Mouse (Mus musculus): Measurements from ENCODE around the gene Hspg2. TPM values are rescaled to one million over a fixed set of nuclear protein-coding genes. Genes with fewer than 3 reads are reported as not detected.

Gene Hspg2
- total RNA-seq, 2 experiments from 2014 or later = under 0.01 to 0.04 TPM

DNA sequence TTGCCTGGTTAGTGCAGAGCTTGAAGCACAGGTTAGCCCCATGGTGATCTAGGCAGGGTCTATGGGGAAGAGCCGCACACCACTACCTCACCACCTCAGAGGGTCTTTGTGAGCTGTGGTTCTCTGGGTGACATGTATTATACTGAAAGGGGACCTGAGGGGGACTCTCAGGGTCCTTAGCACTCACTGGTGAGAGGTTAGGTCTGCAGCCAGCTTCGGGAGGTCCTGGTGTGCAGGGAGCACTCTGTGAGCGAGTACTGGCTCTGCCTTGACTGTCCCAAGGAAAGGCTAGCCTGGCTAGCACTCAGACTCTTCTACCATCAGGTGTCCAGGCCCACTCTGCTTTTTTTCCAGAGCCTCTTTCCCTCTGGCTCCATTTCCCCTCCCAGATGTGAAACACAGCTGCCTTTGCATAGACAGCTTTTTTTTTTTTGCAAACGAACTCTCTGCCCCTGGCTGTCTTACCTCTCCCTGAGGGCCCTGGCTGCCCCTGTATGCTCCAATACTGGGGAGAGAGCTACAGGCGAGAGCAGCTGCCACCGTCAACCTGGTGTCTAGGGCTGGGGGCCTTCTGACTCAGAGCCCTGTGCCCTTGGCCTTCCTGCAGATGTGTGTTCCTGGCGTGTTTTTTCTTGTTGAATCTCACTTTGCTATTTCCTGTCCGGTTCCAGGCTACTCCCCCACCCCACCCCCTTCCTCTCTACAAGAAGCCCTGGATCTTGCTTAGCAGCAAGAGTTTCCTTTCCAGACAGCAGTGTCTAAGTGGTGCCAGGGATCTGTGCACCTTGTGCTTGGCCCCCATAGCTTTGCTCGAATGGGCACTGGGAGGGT, 29.5 kb downstream of the Hspg2 start:
- ATAC-seq (ENCODE audit: poor library complexity, severe bottlenecking) = no peak

DNA sequence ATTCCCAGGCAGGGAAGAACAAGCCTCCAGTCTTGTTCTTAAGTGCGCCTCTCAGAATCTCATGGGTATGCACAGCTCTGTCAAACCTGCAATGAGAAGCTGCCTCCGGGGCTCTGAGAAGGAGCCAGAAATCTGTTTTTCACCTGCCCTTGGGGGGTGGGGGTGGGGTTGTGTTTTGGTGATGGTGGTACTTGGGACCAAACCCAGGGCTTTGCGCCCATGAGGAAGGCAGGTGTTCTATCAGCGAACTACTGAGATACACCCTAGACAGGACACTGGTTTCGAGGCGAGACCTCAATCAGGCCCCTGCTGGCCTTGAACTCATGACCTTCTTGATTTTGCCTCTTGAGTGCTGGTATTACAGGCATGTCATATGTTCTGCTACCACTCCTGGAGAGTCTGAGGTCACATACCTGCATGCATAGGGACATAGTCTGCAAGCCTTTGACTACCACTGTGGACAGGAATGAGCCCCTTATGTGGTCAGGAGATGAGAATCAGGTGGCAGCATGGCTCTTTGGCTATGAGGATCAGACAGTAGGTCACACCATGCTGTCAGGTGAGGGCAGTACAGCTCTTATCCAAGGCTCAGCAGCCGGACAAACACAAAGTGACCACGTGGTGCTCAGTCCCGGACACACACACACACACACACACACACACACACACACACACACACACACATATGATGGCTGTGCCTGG, 30.5 kb downstream of the Hspg2 start:
- ATAC-seq (ENCODE audit: poor library complexity, severe bottlenecking) = no peak

DNA sequence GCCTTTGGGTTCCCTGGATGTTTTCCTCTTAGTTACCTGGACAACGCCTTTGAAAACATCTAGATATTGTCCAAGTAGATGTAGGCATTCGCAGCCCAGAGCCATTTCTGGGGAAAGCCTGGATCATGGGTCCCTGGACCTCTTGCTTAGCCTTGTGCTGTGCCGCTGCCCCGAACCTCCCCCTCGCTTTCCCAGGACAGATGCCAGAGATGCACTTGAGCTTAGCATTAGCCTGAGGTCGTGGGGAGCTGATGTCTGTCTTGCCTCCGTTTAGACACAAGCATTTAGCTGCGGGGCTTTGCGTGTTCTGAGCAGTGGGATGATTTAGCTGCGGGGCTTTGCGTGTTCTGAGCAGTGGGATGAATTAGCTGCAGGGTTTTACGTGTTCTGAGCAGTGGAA, 31.6 kb downstream of the Hspg2 start:
- ATAC-seq (ENCODE audit: poor library complexity, severe bottlenecking) = no peak

DNA sequence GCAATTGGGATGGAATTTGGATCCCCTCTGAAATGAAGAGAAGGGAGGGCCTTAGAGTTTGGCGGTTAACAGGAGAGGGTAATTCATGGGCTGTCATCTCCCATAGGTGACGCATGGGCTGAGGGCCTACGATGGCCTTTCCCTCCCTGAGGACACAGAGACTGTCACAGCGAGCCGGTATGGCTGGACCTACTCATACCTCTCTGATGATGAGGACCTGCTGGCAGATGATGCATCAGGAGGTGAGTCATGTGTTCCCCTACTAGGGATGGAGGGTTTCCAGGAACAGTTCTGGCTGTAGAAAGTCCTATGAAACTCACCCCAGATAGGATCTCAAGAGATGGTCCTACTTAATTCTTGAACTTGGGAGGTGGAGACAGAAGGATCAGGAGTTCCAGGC, 32.4 kb downstream of the Hspg2 start:
- ATAC-seq (ENCODE audit: poor library complexity, severe bottlenecking) = no peak

DNA sequence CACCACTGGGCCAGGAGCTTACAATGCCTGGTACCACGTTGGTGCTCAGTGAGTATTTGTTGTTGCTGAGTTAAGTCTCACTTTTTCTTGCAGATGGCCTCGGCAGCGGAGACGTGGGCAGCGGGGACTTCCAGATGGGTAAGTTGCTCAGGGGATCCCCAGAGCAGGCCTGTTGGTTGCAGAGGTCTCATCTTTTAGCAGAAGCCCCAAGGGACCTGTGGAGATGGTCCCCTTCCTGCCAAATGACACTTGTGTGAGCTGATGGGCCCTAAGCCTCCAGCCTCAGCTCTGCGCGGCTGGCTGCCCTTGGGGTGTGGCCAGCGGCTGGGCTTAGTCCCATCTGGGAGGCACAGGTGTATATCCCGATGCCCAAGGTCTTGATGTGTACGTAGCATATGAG, 33.6 kb downstream of the Hspg2 start:
- no peak for ATAC-seq (ENCODE audit: poor library complexity, severe bottlenecking)

DNA sequence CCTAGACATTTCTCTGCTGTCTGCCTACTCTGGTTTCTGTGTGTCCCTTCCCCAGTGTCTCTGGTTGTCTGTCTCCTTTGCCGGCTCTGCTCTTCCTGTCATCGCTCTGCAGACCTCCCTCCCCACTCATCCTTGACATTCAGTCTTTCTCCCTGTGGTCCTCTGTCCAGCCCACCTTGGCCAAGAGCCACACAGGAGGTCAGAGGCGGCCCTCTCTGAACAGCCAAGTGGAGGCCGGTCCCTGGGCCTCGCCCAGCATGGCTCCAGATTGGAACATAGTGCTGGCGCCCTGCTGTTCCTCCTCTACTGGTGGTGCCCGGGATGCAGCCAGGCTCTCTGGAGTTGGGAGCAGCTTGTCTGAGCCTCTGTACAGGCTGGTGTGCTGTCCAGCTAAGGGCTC, 34.2 kb downstream of the Hspg2 start:
- no peak for ATAC-seq (ENCODE audit: poor library complexity, severe bottlenecking)

DNA sequence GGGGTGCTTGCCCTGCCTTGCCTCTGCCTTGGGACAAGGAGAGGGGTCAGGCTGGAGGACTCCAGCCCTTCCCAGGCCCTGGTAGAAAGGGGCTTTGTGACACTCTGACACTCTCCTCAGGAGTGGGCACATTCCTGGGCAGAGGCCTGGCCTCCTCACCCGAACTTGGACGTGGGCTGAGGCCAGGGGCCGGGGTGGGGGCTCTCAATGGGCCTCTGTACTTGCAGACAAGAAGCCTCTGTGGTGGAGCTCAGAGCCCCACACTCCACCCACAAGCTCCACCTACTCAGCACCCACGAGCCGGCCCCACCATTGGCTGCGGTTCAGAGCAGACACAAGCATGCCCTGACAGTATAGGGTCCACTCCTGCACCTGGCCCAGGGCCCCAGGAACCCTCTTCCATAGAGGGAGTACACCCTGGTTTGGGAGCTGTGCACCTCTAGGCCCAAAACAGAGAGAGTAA, 35.0 kb downstream of the Hspg2 start:
- ATAC-seq (ENCODE audit: poor library complexity, severe bottlenecking) = no peak

DNA sequence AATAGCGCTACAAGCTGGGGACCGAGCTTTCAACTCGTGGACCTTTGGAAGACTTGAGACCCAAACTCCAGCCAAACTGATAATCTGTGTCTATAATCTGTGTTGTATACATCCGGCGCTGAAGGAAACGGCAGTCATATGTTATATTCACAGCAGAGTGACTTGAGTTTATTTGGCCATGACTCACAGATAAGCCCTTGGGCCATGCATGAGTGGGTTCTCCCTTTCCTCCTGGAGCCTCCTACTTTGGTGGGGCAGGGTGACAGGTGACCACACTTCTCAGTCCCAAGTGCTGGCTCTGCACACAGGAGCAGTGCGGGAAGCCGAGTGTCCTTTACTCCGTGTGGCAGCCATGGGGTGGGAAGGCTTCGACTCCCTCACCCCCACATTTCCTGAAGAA, 38.1 kb downstream of the Hspg2 start:
- no peak for ATAC-seq (ENCODE audit: poor library complexity, severe bottlenecking)

DNA sequence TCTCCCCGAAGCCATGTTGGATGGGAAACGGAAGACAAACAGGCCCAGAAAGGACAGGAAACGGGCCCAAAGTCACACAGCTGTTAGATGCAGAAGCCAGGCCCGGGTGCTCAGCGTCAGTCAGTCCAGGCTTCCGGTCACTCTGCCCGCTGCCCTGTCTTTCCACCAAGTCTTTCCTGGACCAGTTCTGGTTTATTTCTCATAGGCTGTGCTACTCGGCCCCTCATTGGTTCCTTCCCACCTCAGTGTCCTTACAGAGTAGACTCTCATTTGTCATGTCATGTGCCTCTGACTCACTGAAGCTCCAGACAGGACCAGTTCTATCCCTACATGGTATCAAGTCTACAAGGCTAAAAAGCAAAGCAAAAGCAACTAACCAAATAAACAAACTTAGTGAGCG, 41.0 kb downstream of the Hspg2 start:
- ATAC-seq (ENCODE audit: poor library complexity, severe bottlenecking) = no peak

DNA sequence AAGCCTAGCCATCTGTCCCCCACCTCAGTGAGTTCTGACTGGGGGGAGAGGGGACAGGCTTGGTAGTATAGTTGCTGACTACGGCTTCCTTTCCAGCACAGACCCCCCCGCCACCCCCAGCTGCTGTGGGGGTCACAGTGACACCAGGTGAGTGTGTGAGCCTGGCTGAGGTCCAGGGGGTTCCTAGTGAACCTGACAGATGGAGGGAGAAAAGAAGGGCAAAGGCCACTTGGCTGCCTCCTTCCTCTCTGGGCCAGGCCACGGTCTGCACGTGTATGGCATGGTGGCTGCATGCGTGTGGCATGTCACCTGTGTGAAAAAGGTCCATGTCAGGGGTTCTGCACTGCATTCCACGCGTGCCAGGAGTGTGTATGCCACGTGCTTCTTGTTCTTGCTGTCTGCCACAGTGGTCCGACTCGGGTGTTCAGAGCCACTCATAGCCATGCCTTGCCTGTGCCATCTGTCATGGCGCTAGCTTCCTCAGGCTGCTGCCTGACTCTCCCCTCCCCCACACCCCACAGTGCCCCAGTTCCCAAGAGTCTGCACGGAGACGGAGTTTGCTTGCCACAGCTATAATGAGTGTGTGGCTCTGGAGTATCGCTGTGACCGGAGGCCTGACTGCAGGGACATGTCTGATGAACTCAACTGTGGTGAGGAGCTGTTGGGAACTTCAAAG, 41.6 kb downstream of the Hspg2 start:
- ATAC-seq (ENCODE audit: poor library complexity, severe bottlenecking) = no peak

DNA sequence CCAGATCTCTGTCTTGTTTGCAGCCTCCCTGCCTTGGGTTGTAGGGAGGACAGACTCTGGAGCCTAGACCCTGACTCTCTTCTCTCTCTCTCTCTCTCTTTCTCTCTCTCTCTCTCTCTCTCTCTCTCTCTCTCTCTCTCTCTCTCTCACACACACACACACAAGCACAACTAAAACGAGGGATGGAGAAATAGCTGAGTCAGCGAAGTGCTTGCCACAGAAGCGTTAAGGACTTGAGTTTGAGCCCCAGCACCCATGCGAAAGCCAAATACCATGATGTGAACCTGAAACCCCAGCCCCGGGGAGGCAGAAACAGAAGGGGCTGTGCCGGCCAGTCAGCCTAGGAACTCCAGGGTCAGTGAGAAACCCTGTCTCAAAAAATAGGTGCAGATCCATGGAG, 44.3 kb downstream of the Hspg2 start:
- no peak for ATAC-seq (ENCODE audit: poor library complexity, severe bottlenecking)

DNA sequence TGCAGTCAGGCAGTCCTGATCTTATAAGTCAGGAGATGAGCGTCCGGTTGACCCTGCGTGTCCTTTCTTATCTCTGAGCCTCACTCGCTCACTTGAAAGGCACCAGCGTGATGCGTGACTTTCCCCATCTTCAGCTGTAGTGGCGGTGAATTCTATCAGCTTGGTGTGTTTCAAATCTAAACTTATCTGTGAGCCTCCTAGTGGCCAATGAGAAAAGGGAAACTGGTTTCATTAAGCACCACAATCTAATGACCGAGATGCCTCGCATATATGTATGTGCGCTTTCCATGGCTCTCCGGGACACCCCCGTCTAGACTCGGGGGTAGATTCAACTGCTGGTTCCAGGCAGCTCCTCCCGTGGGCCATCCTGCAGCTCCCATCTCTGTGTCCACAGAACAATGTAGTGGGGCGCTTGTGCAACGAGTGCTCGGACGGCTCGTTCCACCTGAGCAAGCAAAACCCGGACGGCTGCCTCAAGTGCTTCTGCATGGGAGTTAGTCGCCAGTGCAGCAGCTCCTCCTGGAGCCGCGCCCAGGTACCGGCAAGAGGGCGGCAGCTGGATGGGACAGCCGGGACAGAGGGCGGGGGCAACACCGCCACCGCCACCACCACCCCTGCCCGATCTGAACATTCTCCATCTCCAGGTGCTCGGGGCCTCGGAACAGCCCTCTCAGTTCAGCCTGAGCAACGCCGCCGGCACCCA, 49.6 kb downstream of the Hspg2 start:
- ATAC-seq (ENCODE audit: poor library complexity, severe bottlenecking) = no peak

DNA sequence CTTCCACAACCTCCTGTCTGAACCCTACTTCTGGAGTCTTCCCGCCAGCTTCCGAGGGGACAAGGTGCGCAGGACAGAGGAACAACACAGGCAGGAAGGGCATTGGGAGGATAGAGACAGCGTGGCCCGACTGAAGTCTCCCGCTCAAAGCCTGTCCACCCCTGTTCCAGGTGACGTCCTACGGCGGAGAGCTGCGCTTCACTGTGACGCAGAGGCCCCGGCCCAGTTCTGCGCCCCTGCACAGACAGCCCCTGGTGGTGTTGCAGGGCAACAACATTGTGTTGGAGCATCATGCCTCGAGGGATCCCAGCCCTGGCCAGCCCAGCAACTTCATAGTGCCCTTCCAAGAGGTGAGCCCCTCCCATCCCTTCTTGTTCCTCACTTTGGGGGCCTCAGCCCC, 50.2 kb downstream of the Hspg2 start:
- ATAC-seq (ENCODE audit: poor library complexity, severe bottlenecking) = no peak

DNA sequence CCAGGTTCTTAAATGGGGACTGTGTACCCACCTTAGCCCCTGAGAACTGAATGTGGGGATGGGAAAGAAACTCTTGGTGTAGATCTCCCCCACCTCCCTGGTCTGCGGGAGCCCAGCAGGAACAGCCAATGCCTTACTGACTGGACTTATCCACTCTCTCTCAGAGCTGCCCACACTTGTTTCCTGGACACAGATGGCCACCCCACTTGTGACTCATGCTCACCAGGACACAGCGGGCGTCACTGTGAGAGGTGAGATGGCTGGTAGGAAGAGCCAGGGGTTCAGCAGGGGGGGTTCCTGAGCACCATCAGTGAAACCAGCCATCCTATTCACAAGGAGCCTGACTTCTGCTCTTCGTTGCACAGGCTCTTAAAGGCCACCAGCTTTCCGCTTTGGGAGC, 51.8 kb downstream of the Hspg2 start:
- no peak for ATAC-seq (ENCODE audit: poor library complexity, severe bottlenecking)

DNA sequence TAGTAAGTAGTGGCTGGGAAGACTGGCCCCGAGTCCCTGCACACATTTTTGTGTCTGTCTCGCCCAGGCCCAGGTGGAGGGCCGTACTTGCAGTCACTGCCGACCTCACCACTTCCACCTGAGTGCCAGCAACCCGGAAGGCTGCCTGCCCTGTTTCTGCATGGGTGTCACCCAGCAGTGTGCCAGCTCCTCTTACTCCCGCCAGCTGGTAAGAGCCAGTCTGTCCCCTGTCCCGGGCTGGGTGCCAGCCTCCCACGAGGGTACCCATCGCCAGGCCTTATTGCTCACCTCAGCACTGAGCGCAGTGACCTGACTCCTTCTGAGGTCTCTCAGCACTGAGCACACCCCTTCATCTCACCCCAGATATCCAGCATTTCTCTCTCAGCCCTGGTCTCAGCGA, 53.4 kb downstream of the Hspg2 start:
- no peak for ATAC-seq (ENCODE audit: poor library complexity, severe bottlenecking)

DNA sequence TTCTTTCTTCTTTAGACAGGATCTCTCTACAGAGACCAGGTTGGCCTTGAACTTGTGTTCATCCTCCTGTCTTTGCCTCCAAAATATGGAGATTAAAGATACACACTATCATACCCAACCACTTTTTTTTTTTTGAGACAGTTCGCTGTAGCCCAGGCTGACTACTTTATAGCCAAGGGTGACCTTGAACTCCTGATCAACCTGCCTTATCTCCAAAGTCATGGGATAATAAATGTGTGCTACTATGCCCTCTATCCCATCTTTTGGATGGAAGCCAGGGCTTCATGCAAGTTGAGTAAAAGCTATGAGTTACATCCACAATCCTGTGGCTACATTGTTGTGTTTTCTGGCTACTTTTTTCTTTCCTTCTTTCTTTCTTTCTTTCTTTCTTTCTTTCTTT, 56.9 kb downstream of the Hspg2 start:
- ATAC-seq (ENCODE audit: poor library complexity, severe bottlenecking) = no peak

DNA sequence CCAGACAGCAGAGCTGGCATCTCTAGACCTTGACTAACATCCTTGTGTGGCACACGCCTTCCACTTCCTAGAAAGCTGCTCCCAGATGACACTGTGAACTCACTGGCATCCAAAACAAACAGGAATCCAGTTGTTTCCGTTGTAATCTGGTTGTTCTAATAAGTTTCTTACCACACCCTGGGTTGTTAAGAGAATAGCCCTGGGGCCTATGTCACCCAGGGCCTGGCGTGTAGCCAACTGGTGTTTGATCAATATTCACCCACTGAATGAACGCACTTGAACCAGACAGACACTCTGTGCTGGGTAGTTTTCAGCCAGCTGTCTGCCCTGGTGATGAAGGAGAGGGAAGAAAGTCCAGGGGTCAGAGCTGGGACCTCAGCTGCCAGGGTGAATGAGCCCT, 58.8 kb downstream of the Hspg2 start:
- ATAC-seq (ENCODE audit: poor library complexity, severe bottlenecking) = no peak

DNA sequence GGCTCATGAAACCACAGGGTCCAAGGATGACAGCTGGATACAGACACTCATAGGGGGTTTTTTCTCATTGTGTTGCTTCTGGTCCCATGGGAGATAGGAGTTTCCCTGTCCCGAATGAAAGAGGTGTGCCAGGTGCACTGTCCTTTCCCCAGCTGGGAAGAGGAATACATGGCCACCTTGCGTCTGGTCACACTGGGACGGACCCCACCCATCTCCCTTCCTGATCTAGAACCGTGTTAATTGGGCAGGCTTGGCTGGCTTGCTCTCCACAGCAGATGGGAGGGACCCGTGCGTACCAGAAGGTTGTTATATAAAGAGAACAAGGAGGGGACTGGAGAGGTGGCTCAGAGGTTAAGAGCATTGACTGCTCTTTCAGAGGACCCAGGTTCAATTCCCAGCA, 59.3 kb downstream of the Hspg2 start:
- ATAC-seq (ENCODE audit: poor library complexity, severe bottlenecking) = no peak

DNA sequence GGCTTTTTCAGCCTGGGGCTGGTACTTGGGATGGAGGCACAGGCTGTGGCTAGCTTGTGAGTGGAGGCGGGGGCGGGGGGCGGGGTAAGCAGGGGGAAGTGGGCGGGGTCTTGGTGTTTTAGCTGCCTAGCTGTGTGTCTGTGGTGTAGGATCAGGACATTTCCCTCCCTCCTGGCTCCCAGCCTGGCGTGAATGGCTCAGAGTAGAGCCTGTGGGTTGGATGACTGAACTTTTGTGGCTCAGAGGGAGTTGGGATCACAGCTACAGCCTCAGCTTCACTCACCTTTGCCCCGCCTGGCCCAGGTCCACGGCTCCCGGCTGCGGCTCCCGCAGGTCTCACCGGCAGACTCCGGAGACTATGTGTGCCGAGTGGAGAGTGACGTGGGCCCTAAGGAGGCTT, 71.8 kb downstream of the Hspg2 start:
- no peak for ATAC-seq (ENCODE audit: poor library complexity, severe bottlenecking)

DNA sequence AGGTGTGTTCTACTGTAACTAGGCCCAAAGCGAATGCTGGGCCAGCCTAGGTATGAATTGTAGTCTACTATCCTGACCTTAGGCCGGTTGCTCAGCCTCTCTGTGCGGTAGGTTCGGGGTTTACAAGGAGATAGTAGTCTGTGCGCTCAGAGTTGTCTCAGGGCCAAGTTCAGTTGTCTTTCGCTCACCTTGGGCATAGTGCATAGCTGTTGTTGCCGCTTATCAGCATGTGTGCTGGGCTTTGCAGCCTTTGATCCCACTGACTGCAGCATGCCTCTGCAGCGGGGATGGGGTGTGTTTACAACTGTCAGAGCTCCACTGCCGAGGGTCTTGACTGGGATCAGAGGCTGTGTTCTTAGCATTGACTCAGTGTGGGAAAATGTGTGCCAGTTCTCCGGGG, 74.4 kb downstream of the Hspg2 start:
- no peak for ATAC-seq (ENCODE audit: poor library complexity, severe bottlenecking)

DNA sequence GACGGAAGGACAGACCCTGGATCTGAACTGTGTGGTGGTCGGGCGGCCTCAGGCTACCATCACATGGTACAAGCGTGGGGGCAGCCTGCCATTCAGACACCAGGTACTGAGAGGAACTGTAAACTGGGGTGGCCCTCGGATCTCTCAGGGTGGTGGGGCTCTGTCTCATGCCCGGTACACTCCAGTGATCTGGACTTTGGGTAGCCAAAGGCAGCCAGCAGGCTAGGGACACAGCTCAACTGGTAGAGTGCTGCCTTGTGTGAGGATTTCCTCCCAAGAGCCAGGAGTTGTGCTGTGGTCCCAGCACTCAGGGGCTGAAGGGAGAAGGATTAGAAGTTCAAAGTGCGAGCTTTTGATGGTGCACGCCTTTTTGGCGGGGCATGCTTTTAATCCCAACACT, 77.0 kb downstream of the Hspg2 start:
- ATAC-seq (ENCODE audit: poor library complexity, severe bottlenecking) = no peak
